Mouse (Mus musculus) T-cell, adult 2 months (primary cell): ENCODE measurements around the gene Igsf8.

Experiments
- DNase-seq: peaks from one replicate; pipeline ENCODE4 v3.0.0; 2022; ENCODE audit warnings: low spot score

Gene Igsf8

GRCm38 (mm10) chr1:172304443-172304842 lies 43.0 kb downstream of the Igsf8 start:
- DNase-seq = no peak

- no peak for DNase-seq
Observed at GRCm38 (mm10) chr1:172305153-172305552, 43.7 kb downstream of the Igsf8 start.

GRCm38 (mm10) chr1:172305635-172306034 lies 44.2 kb downstream of the Igsf8 start:
- no peak for DNase-seq

GRCm38 (mm10) chr1:172306196-172306595 lies 44.8 kb downstream of the Igsf8 start:
- DNase-seq = peak; percentile 33

GRCm38 (mm10) chr1:172306885-172307284 lies 45.4 kb downstream of the Igsf8 start:
- DNase-seq = no peak

- no peak for DNase-seq
Observed at GRCm38 (mm10) chr1:172307936-172308335, 46.5 kb downstream of the Igsf8 start.

GRCm38 (mm10) chr1:172308409-172308808 lies 47.0 kb downstream of the Igsf8 start:
- DNase-seq = no peak

- DNase-seq = peak; percentile 90
Observed at GRCm38 (mm10) chr1:172309699-172310398, 48.4 kb downstream of the Igsf8 start.

- DNase-seq = peak; percentile 52
Observed at GRCm38 (mm10) chr1:172311248-172311906, 49.9 kb downstream of the Igsf8 start.

- DNase-seq = peak; percentile 82
Observed at GRCm38 (mm10) chr1:172311921-172312767, 50.7 kb downstream of the Igsf8 start.

- DNase-seq = no peak
Observed at GRCm38 (mm10) chr1:172312768-172313561, 51.5 kb downstream of the Igsf8 start.

GRCm38 (mm10) chr1:172313613-172314411 lies 52.4 kb downstream of the Igsf8 start:
- DNase-seq = no peak

- no peak for DNase-seq
Observed at GRCm38 (mm10) chr1:172314911-172315310, 53.5 kb downstream of the Igsf8 start.

- DNase-seq = no peak
Observed at GRCm38 (mm10) chr1:172317431-172317830, 56.0 kb downstream of the Igsf8 start.

- DNase-seq = no peak
Observed at GRCm38 (mm10) chr1:172317946-172318345, 56.5 kb downstream of the Igsf8 start.

GRCm38 (mm10) chr1:172318424-172319035 lies 57.1 kb downstream of the Igsf8 start:
- no peak for DNase-seq

GRCm38 (mm10) chr1:172319346-172319745 lies 57.9 kb downstream of the Igsf8 start:
- no peak for DNase-seq

GRCm38 (mm10) chr1:172319921-172320411 lies 58.5 kb downstream of the Igsf8 start:
- DNase-seq = no peak

- no peak for DNase-seq
Observed at GRCm38 (mm10) chr1:172322725-172323124, 61.3 kb downstream of the Igsf8 start.

- no peak for DNase-seq
Observed at GRCm38 (mm10) chr1:172323298-172323697, 61.9 kb downstream of the Igsf8 start.
